Mouse (Mus musculus) embryonic facial prominence, embryonic 11.5 days (tissue): ENCODE results near the gene Clstn2. TPM values are rescaled to one million over a fixed set of nuclear protein-coding genes. Genes with fewer than 3 reads are reported as not detected.

ENCODE experiments used
- ATAC-seq: fragments of 200-750 bp; cut with Nextera tagmentation; replicated peaks from 2 replicates; pipeline ENCODE4 v1.8.0; 2017; ENCODE audit warnings: low read depth; ENCODE audit not compliant: insufficient number of reproducible peaks, low FRiP score, low TSS enrichment
- DNase-seq: peaks from one replicate; pipeline ENCODE4 v3.0.0-alpha.2; 2015; ENCODE audit warnings: low spot score
- H3K27ac ChIP-seq: fragments of 300-500 bp; sonication (generic); replicated peaks from 2 replicates; pipeline ENCODE4 v1.5.1; 2014; ENCODE audit warnings: mild to moderate bottlenecking, low read depth, low read length, control low read depth
- H3K27me3 ChIP-seq: fragments of 300-500 bp; sonication (generic); 2 replicates; pipeline ENCODE4 v1.6.1; 2014; ENCODE audit warnings: mild to moderate bottlenecking, low read length, moderate library complexity, mixed read lengths; ENCODE audit not compliant: control insufficient read depth, insufficient read depth
- H3K36me3 ChIP-seq: fragments of 300-500 bp; sonication (generic); replicated peaks from 2 replicates; pipeline ENCODE4 v1.6.1; 2014; ENCODE audit warnings: low read depth, mild to moderate bottlenecking, low read length, moderate library complexity, mixed read lengths; ENCODE audit not compliant: control insufficient read depth, insufficient read depth
- H3K4me1 ChIP-seq: fragments of 300-500 bp; sonication (generic); 2 replicates; pipeline ENCODE4 v1.6.1; 2014; ENCODE audit warnings: low read length, mixed read lengths; ENCODE audit not compliant: control insufficient read depth, insufficient read depth
- H3K4me2 ChIP-seq: fragments of 300-500 bp; sonication (generic); 2 replicates; pipeline ENCODE4 v1.6.1; 2014; ENCODE audit warnings: low read depth, mild to moderate bottlenecking, control low read depth, low read length, moderate library complexity
- H3K4me3 ChIP-seq: fragments of 300-500 bp; sonication (generic); 2 replicates; pipeline ENCODE4 v1.5.1; 2014; ENCODE audit warnings: low read depth, low read length, control low read depth
- H3K9ac ChIP-seq: fragments of 300-500 bp; sonication (generic); replicated peaks from 2 replicates; pipeline ENCODE4 v1.6.1; 2014; ENCODE audit warnings: mild to moderate bottlenecking, control low read depth, low read length
- H3K9me3 ChIP-seq: fragments of 300-500 bp; sonication (generic); replicated peaks from 2 replicates; pipeline ENCODE4 v1.6.1; 2016; ENCODE audit warnings: mild to moderate bottlenecking, low read length, inconsistent platforms, mixed read lengths; ENCODE audit not compliant: control insufficient read depth
- WGBS: fragments of 180-500 bp; shearing (Covaris S2); extraction: QIAGEN DNeasy Blood & Tissue Kit; methylation state at CpG from one replicate; pipeline ENCODE4 v1.1.7; 2014; 5-methylcytosine and 5-hydroxymethylcytosine counted together
- polyA plus RNA-seq: library from polyadenylated mRNA; unstranded; fragments of >200 nt; fragmentation: Nextera tagmentation; extraction: Ambion mirVana; gene quantifications from 2 replicates; pipeline ENCODE4 v1.2.1, GENCODE M21; 2014

The Clstn2 gene
- polyA plus RNA-seq, 1 experiment from 2014 or later: 0.84 TPM

DNA sequence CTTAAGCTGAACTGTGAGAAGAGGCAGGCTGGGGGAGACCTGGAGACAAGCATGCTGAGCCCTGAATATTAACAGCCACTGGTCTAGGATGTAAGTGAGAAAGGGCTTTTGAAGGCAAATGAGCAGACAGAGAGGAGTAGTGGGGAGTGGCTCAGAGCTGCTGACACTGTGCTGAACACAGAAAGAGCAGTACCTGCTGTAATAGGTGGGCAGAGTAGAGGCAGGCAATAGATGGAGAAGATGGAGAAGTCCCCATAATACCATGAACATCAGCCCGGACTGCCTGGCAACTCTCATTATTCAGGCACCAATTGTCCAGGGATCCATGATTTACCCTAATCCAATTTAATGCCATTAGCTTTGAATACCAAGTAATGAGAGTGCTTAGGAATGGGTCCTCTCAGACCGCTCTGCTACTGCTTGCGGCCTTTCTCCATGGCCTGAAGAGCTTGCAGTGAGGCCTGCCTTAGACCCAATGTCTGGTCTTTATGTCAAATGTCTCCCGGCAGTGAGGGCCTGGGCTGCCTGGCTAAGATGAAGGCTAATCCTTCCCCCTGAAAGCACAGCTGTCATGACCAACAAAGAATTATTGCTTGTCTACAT is 329.0 kb downstream of the Clstn2 start:
- Histone ChIP-seq H3K9ac (no peak overlapping the region), H3K4me3 (no peak overlapping the region), H3K27ac (no peak overlapping the region), H3K36me3 (no peaks in the 10 kb centered on the region), H3K4me1 (no peaks in the 10 kb centered on the region), H3K4me2 (no peak overlapping the region), H3K9me3 (no peaks in the 10 kb centered on the region), H3K27me3 (no peaks in the 10 kb centered on the region)
- ATAC-seq (no peak), DNase-seq (no peak)
- 66% methylated on average over 4 of the region's 4 CpGs for WGBS

DNA sequence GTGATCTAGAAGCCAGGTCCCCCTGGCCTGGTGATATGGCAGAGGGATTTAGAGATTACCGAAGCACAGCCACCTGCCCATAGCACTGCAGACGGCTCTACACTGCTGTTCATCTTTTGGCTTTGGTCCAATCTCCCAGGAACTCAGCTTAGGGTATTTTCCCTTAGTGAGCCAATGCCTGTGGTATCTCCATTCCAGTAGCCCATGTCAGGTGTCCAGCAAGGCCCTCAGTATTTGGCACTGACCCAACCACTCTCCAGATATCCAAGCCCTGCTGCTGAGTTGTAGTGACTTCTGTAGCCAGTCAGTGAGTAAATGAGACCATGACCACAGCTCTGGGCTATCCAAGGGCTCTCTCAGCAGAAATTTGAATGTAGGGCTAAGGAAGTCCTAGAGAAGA is 330.0 kb downstream of the Clstn2 start:
- no peak for DNase-seq
- Histone ChIP-seq H3K4me1 (no peaks in the 10 kb centered on the region), H3K9ac (no peak overlapping the region), H3K9me3 (no peaks in the 10 kb centered on the region), H3K27ac (no peak overlapping the region), H3K4me3 (no peak overlapping the region), H3K27me3 (no peaks in the 10 kb centered on the region), H3K36me3 (no peaks in the 10 kb centered on the region), H3K4me2 (no peak overlapping the region)
- WGBS: 94% methylated on average over 2 of the region's 2 CpGs
- no peak for ATAC-seq

DNA sequence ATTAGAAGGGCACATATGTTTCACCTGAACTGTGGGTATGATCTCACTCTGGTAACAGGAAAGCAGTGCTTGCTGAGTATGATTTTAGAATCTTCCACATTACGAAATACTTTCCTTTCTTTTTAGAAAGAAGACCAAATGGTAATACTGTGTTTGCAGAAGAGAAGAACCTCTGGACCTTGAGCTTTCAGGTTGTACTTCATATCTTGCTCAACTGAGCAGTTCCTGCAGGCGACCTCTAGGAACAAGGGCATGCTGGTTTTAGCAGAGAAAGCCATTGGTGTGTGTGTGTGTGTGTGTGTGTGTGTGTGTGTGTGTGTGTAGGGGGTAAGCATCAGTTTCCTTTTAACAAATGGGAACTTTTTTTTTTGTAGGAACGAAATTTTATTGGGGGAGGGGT is 333.0 kb downstream of the Clstn2 start:
- Histone ChIP-seq H3K36me3 (no peaks in the 10 kb centered on the region), H3K4me1 (no peaks in the 10 kb centered on the region), H3K27me3 (no peaks in the 10 kb centered on the region), H3K27ac (no peak overlapping the region), H3K4me3 (no peak overlapping the region), H3K9ac (no peak overlapping the region), H3K4me2 (no peak overlapping the region), H3K9me3 (no peaks in the 10 kb centered on the region)
- DNase-seq (no peak), ATAC-seq (no peak)
- 84% methylated on average over 3 of the region's 3 CpGs for WGBS

DNA sequence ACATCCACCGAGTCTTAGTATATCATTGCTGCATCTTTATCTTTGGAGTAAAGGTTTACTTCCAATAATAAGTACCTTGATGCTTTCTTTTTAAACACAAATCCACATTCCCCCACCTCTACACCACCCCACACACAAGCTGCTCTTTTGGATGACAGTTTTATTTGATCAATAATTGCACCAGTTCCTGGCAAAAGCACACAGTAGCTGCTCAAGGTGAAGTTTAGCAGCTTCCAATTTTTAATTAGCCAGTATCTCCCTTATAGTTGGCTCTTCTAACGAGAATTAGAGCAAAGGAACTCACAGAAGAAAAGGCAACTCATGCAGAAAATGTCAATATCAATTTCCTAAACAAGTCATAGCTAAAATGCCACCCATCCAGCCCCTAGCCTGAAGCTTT is 334.0 kb downstream of the Clstn2 start:
- no peak for DNase-seq

DNA sequence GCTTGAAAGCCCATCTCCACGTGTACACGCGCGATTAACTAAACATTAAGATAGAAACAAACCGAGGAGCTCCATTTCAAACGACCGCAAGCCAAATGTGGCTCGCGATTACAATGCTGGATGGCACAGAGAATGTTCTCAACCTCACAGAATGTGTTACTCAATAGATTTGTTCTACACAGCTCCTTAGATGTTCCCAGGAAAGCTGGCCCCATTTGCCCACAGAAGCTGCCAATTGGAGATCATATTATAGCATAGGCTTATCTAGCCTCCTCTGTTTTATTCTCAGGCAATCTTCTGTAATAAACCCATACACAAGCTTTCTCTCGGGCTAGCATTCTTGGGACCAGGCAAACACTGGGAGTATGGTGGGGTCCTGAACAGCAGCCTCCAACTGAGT is 334.9 kb downstream of the Clstn2 start:
- H3K4me3 ChIP-seq: no peak overlapping the region
- H3K4me2 ChIP-seq: no peak overlapping the region
- H3K36me3 ChIP-seq: no peaks in the 10 kb centered on the region
- no peak for ATAC-seq
- H3K27me3 ChIP-seq: no peaks in the 10 kb centered on the region
- 94% methylated on average over 10 of the region's 10 CpGs for WGBS
- no peaks in the 10 kb centered on the region for H3K9me3 ChIP-seq
- no peak overlapping the region for H3K9ac ChIP-seq
- DNase-seq: no peak
- H3K27ac ChIP-seq: no peak overlapping the region
- no peaks in the 10 kb centered on the region for H3K4me1 ChIP-seq

More for the DNA sequence above, 334.0 kb downstream of the Clstn2 start:
- H3K4me1 ChIP-seq: no peaks in the 10 kb centered on the region
- no peak overlapping the region for H3K9ac ChIP-seq
- WGBS: 77% methylated on average over 2 of the region's 2 CpGs
- no peaks in the 10 kb centered on the region for H3K36me3 ChIP-seq
- H3K4me2 ChIP-seq: no peak overlapping the region
- H3K9me3 ChIP-seq: no peaks in the 10 kb centered on the region
- no peak overlapping the region for H3K27ac ChIP-seq
- H3K4me3 ChIP-seq: no peak overlapping the region
- ATAC-seq: no peak
- no peaks in the 10 kb centered on the region for H3K27me3 ChIP-seq

DNA sequence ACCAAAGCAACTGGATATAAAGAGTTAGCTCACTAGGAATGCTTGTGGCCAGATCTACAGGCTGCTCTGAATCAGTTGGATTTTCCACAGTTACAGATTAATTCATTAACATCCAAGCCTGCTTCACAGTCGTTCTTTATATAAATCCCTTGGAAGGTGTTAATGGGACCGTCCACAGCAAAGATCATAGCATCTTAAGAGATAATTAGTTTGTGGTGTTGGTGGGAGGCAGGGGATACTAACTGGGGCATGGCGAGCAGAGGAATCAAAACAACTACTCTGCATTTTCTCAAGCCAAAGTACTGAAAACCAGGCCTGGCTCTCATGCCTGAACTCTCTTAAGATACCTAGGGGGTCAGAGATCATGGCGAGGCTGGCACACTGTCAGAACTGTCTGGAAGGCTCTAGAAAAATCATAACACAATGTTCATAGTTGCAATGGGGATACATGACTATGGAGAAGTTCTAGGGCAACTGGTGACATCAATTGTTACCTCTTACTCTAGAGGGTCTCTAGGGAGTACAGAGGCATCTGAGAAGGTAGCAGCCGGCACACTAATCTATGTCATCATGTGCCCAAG is 336.2 kb downstream of the Clstn2 start:
- 77% methylated on average over 5 of the region's 5 CpGs for WGBS
- H3K27ac ChIP-seq: no peak overlapping the region

DNA sequence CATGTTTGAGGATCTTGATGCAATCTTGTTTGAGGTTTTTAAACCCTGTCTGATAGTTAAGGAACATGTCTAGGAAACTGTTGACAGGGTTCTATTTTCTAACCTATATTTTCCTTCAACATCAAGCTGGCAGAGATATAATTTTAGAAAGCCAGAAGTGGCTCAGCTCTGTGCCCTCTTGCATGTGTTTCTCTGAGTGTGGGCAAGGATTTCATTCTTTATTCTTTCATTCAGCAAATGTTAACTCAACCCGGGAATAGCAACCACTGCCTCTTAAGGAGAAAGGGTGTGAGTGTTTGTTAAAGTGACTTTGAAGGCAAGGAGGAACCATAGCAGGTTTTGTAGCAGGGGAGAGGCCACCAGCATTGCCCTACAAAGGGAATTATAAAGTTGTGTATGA is 337.7 kb downstream of the Clstn2 start:
- Histone ChIP-seq H3K4me1 (no peaks in the 10 kb centered on the region), H3K9me3 (no peaks in the 10 kb centered on the region), H3K27ac (no peak overlapping the region), H3K4me2 (no peak overlapping the region), H3K4me3 (no peak overlapping the region), H3K36me3 (no peaks in the 10 kb centered on the region), H3K9ac (no peak overlapping the region), H3K27me3 (no peaks in the 10 kb centered on the region)
- ATAC-seq: no peak
- DNase-seq: no peak
- 76% methylated on average over 1 of the region's 1 CpGs for WGBS

More for the DNA sequence above, 336.2 kb downstream of the Clstn2 start:
- no peak overlapping the region for H3K4me3 ChIP-seq
- no peaks in the 10 kb centered on the region for H3K9me3 ChIP-seq
- no peak overlapping the region for H3K9ac ChIP-seq
- H3K4me2 ChIP-seq: no peak overlapping the region
- no peaks in the 10 kb centered on the region for H3K27me3 ChIP-seq
- DNase-seq (no peak), ATAC-seq (no peak)
- H3K36me3 ChIP-seq: no peaks in the 10 kb centered on the region
- no peaks in the 10 kb centered on the region for H3K4me1 ChIP-seq

DNA sequence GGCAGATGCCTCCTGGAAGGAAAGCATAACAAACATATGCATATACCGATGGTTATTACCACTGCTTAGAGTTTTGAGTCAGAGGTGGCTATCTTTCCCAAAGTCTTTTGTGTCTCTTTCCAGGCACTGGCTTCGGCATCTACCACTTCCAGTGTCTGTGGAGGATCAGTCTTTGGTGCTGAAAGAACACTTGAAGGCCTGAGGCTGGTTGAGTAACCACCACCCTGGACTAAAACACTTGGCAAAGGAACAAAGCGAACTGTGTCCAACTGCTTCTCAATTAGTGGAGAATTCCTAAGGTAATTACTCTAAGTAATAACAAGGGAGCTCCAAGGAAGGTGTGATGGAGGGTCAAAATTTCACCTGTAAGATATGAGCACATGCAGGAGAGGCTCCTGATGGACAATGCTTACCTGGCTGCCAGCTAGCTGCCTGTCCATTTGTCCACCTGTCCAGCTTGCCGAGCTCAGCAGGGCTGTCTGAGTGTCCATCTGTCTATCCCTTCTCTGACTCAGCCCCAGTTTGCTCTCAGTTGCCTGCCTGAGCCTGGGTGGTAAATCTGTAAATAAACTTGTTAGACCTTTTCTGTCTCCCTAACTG is 346.1 kb downstream of the Clstn2 start:
- no peaks in the 10 kb centered on the region for H3K36me3 ChIP-seq

More for the DNA sequence above, 346.1 kb downstream of the Clstn2 start:
- 78% methylated on average over 4 of the region's 4 CpGs for WGBS
- Histone ChIP-seq H3K27me3 (no peaks in the 10 kb centered on the region), H3K9me3 (no peaks in the 10 kb centered on the region), H3K4me3 (no peak overlapping the region), H3K27ac (no peak overlapping the region), H3K4me1 (no peaks in the 10 kb centered on the region), H3K9ac (no peak overlapping the region), H3K4me2 (no peak overlapping the region)
- DNase-seq (no peak), ATAC-seq (no peak)
